Mouse (Mus musculus): ENCODE measurements around the gene Vmn1r225.
"Not testable (repeated sequence)": the region's sequence is repeated elsewhere in the genome, so short reads cannot be mapped to it uniquely, and the experiment has no call there.

Gene Vmn1r225

DNA sequence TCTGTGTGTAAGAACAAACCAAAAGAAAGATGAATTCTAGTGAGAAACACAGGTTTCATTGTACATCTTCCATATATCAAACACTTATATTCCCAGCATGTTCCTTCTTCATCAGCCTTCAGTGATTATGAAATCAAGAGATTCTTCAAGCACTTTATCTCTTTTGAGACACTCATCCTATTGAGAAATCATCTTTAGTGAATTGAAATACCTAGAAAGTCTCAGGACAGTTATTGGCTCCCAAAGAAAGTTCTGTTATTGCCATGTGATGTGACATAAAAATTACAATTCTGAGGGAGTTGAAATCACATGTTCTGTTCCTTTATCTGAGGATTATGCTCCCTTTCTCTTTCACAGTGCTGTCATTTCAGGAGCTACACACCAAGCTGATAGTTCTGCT, at the start of gene Vmn1r225:
Gene Vmn1r225, plus strand, starts transcription at position 301 of the 400 bp plus-strand sequence.
- no peak for DNase-seq (ENCODE audit: low read depth, low spot score)

DNA sequence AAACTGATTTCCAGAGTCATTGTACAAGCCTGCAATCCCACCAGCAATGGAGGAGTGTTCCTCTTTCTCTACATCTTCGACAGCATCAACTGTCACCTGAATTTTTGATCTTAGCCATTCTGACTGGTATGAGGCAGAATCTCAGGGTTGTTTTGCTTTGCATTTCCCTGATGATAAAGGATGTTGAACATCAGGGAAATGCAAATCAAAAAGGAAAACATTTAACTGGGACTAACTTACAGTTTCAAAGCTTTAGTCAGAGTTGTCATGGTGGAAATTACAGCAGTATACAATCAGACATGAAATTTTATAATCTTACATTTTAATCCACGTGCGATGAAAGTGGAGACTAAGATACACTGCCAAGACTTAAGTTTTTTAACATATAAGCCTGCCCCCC, 24.6 kb upstream of the Vmn1r225 start:
- no peak for DNase-seq (ENCODE audit: low read depth, low spot score)

DNA sequence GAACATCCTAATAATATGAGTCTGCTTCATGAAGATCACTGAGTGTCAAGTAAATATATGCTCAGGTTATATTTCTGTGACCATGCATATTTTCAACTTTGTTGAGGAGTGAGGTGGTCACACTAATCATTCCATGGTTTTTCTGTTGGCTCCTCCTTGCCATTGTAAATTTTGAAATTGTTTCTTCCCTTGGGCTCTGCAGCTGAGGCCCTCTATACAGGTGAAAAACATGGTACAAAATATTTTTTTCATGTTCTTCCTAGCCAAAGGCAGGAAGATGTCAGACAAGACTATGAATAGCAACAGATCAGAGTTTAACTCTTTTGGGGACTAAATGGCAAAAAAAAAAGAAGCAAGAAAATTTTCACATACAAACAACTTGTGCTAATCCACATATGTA, 16.7 kb upstream of the Vmn1r225 start, which contains the start of gene Vmn2r108:
Gene Vmn2r108, minus strand, starts transcription at position 101 of the 400 bp plus-strand sequence.
- no peak for DNase-seq (ENCODE audit: low read depth, low spot score)

DNA sequence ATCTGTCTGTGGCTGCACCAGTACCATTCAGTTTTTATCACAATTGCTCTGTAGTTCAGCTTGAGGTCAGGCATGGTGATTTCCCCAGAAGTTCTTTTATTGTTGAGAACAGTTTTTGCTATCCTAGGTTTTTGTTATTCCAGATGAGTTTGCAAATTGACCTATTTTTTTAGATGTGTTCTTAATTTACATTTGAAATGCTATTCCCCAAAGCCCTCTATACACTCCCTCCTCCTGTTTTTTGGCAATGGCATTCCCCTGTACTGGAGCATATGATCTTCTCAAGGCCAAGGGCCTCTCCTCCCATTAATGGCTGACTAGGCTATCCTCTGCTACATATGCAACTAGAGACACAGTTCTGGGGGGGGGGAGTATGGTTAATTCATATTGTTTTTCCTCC, 10.3 kb downstream of the Vmn1r225 start:
- DNase-seq (ENCODE audit: low read depth, low spot score) = not testable (repeated sequence)
